Mouse (Mus musculus): ENCODE measurements around the gene Serpine2. TPM values are rescaled to one million over a fixed set of nuclear protein-coding genes. Genes with fewer than 3 reads are reported as not detected.

The Serpine2 gene
- polyA plus RNA-seq, 3 experiments from 2014 or later, result 0.61 to 7.7 TPM; not detected in 1

GRCm38 (mm10) chr1:79809447-79809846 lies 51.5 kb downstream of the Serpine2 start:
- ATAC-seq, result no peak

- no peak for ATAC-seq
Measured at GRCm38 (mm10) chr1:79806865-79807264, 54.1 kb downstream of the Serpine2 start.

- ATAC-seq, result no peak
Measured at GRCm38 (mm10) chr1:79803614-79804013, 57.4 kb downstream of the Serpine2 start.

GRCm38 (mm10) chr1:79802858-79803427 lies 58.0 kb downstream of the Serpine2 start:
- ATAC-seq, result no peak

- no peak for ATAC-seq
Measured at GRCm38 (mm10) chr1:79797084-79797483, 63.9 kb downstream of the Serpine2 start.

GRCm38 (mm10) chr1:79786267-79786927 lies 74.6 kb downstream of the Serpine2 start:
- no peak for ATAC-seq

- ATAC-seq, result peak; percentile 44
Measured at GRCm38 (mm10) chr1:79782433-79782832, 78.5 kb downstream of the Serpine2 start.

- ATAC-seq, result no peak
Measured at GRCm38 (mm10) chr1:79778011-79778410, 83.0 kb downstream of the Serpine2 start.

GRCm38 (mm10) chr1:79775927-79776458 lies 85.0 kb downstream of the Serpine2 start, which contains the start of the genes Mrpl44 and Wdfy1:
TSS of gene Mrpl44 (plus strand) at chr1:79776018.
TSS of gene Wdfy1 (minus strand) at chr1:79776143.
- peak; percentile 99 for ATAC-seq

- ATAC-seq, result no peak
Measured at GRCm38 (mm10) chr1:79774164-79774780, 86.7 kb downstream of the Serpine2 start.

- no peak for ATAC-seq
Measured at GRCm38 (mm10) chr1:79768231-79768630, 92.7 kb downstream of the Serpine2 start.

GRCm38 (mm10) chr1:79764483-79764882 lies 96.5 kb downstream of the Serpine2 start:
- ATAC-seq, result no peak

- ATAC-seq, result no peak
Measured at GRCm38 (mm10) chr1:79764031-79764430, 96.9 kb downstream of the Serpine2 start.

GRCm38 (mm10) chr1:79762282-79763250 lies 98.4 kb downstream of the Serpine2 start:
- ATAC-seq, result no peak

GRCm38 (mm10) chr1:79761917-79762271 lies 99.1 kb downstream of the Serpine2 start:
- ATAC-seq, result no peak

- peak; percentile 91 for ATAC-seq
Measured at GRCm38 (mm10) chr1:79761106-79761916, 99.7 kb downstream of the Serpine2 start.

GRCm38 (mm10) chr1:79760656-79761055 lies 100.3 kb downstream of the Serpine2 start:
- ATAC-seq, result no peak

GRCm38 (mm10) chr1:79759436-79759972 lies 101.5 kb downstream of the Serpine2 start:
- ATAC-seq, result no peak

- ATAC-seq, result no peak
Measured at GRCm38 (mm10) chr1:79759006-79759405, 102.0 kb downstream of the Serpine2 start.

GRCm38 (mm10) chr1:79757597-79757996 lies 103.4 kb downstream of the Serpine2 start:
- ATAC-seq, result no peak

- ATAC-seq, result no peak
Measured at GRCm38 (mm10) chr1:79757161-79757560, 103.8 kb downstream of the Serpine2 start.
